Mouse (Mus musculus) layer of hippocampus, postnatal 25 days (tissue): ENCODE results near the gene Olfr467. TPM values are rescaled to one million over a fixed set of nuclear protein-coding genes. Genes with fewer than 3 reads are reported as not detected.
"Not testable (repeated sequence)": the region's sequence is repeated elsewhere in the genome, so short reads cannot be mapped to it uniquely, and the experiment has no call there.

Source experiments
- DNase-seq, 2 experiments: peaks; one replicate each; pipeline ENCODE4 v3.0.0; 2022; ENCODE audit warnings: mixed read lengths in 2 of 2, low spot score in 1 of 2; ENCODE audit errors: extremely low spot score in 1 of 2
- total RNA-seq, 2 experiments: library from RNA; stranded (reverse); gene quantifications; 2 replicates each; pipeline ENCODE4 v1.2.3; 2021

Olfr467 gene
- total RNA-seq: not detected

DNA sequence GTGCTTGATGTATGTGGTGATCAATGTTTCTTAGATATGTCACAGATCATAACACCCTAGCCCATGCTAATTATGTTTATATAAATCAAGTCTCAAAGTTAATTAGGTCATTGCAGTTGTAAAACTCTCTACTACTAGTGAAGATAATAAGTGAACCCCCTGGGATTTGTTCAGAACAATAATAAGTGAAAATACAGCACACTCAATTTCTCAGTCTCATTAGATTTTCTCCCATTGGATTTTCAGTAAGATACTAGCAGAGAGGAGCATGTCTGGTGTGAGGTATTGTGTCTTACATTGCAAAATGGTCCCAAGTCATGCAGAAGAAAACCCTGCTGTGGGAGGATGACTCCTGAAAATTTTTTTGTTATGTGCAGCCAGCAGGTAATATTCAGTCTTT lies at the start of gene Olfr467:
TSS of gene Olfr467 (plus strand) at position 301 of the 400 bp plus-strand sequence.
- DNase-seq: no peak

DNA sequence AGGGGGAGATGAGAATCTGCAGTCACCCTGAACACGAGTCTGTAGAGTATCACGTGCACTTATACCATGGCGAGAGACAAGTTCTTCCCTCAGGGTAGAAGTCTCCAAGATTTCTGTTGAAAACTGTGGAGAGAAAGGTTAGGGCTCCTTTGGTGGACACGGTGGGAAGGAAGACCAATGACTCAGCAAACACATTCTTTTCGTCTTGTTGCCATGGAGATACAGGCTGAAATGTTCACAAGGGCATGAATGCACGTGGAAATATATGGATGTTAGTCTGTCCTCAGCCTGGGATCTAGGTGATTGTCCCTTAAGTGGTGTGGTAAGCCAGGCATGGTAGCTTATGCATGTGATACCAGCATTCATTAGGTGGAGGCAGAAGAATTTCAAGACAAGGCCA lies 41.3 kb upstream of the Olfr467 start:
- DNase-seq: no peak

DNA sequence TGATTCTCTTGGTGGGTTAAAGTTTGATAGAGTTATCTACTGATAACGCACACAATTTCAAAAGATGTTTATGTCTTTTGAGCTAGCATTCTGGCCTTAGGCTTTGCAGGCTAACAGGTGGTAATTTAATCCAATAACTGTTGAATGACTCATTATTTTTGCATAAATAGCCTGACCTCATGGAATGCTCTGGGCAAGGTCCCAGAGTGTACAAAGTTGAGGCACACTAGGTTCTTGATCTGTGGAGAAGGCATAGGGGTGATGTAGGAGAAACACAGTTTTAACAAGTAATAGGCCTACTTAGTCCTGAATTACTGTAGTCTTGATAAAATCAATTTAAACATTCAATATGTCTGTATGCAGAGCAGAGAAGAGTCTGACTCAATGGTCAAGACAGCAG lies 33.8 kb upstream of the Olfr467 start:
- DNase-seq: no peak

DNA sequence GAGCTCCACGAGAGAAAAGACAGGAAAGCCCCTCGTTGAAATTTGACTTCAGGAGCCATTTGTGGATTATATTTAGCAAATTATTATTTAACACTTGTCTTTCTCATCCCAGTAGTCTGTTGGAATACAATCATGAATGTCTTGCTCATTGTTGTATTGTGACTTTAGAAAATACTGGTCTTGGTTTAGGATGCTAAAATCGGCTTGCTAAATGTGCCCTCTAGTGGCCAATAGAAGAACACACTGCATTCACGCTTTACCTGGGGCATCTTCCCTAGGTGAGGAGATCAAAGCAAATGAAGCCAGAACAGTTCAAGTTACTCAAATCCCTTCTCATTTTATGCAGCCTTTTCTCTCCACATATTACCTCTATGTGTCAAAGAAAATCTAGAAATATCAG lies 32.5 kb upstream of the Olfr467 start:
- DNase-seq: no peak

DNA sequence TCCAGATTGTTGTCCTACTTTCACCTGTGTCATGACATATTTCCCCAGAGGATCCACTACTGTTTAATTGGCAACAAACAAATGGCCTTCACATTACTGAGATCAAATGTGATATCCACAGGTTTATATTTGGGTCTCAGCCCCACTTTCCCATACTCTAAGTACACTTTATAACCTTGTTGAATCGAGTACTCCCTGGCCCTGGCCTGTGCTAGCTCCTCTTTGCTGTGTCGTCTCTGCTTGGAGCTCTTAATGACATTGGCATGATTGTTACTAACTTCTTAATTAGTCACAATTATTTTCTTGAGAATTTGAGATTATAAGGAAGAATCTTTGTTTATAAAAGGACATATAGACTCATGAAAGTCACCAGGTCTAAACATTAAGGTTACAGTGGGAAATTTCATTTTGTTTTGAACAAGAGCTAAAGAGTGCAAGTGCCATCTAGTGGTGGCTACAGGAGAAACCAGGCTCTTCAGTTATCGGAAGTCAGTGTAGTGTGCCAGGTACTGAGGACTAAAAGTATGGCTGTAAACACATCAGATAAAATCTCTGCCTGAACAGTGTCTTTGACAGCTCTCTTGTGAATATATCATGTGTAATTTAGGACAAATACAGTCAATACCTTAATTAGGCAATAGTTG lies 24.0 kb upstream of the Olfr467 start:
- DNase-seq: peak in 1 of 2 experiments; percentile 17

DNA sequence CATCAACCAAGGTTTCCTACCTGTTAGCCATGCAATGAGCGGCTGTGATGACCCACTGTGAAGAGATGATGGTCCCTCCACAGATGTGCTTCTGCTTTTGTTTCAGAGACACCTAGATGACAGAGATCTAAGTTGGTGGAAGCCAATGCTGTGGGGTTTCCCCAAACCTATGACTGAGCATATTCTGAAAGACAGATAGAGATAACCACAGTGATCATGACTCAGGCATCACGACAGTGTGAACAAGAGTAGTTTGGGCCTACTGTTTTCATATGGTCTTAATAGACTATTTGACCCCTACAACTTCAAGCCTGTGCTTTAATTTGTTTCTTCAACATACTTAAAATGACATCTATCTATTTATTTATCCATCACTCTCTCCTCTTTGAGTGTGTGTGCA lies 15.6 kb upstream of the Olfr467 start:
- no peak for DNase-seq

DNA sequence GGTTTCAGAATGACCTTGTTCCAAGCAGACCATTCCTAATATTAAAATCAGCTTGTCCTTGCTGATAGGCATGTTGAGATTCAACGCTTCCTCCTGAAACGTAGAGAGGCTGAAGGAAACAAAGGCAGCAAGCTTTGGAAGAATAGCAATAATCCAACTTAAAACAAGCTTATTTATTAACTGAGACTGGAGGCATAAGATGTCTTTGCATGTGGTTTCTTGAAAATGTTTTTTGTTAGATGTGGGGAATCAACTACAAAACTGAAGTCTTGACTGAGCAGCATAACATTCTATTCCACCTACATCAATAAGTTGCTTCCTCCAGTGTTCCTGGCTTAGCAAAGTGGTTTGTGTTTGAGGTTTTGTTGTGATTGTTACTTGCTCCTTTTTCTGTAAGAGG lies 11.0 kb upstream of the Olfr467 start, which contains the start of gene Ovch2:
TSS of gene Ovch2 (minus strand) at position 101 of the 400 bp plus-strand sequence.
- DNase-seq: no peak

DNA sequence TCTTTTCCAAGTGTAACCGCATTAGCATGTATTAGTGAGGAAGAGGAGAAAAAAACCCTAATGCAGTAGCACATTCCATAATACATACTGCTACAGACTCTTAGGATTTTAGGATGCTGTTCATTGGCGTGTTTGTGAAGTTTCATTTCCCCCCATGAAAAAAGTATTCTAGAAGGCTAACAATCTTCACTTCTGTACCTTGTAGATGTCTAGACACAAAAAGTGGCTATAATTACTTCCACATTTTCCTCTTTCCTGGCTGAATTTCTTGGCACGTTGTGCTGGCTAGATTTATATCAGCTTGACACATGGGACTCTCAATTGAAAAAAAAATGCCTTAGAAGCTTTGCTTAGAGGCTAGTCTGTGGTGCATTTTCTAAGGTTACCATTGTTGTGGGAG lies 9.9 kb upstream of the Olfr467 start:
- no peak for DNase-seq

DNA sequence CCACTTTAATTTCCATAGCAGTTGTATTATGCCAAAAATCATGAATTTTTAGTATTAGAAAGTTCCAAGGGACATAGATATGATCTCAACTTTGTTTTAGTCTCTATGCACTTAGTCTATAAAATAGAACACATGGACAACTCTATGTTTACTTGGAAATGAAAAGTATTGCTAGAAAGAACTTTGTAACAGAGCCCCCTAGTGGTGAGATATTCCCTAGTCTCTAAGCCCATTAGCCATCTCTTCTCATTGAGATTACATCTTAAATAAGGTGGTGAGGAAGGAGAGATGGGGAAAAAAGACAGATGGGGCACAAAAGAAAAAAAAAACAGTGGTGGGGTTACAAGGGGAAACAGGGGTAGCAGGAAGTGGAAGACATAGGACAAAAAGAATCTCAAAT lies 7.4 kb downstream of the Olfr467 start:
- DNase-seq: no peak

DNA sequence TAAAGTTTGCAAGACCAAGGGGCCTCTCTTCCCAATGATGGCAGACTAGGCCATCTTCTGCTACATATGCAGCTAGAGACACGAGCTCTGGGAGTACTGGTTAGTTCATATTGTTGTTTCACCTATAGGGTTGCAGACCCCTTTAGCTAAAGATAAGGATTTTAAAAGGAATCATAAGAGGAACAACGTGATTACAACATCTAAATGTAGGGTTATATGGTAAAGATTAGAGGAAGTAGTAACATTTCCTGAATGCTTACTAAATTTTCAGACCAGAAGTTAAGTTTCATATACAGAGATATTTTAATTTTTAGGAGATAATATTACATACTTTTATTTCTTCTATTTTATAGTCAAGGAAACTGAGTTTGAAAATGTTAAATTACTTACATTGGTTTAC lies 11.8 kb downstream of the Olfr467 start:
- not testable (repeated sequence) for DNase-seq

DNA sequence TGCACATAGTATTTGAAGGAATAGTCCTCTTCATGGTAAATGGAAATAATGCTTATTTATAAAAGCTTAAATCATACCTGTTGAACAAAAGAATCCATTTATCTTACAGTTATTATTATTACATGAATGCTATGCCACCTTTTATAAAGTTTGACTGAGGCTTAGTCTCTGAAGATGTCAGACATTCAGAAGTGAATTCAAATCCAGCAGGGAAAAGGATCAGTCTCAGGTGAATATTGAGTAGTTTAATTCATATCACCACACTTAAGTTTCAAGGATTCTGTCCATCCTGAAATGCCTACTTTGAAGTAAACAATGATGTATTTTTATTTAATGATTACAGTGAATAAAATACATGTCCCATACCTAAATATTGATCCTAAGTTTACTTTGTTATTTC lies 13.4 kb downstream of the Olfr467 start, which contains the start of gene Olfr469:
TSS of gene Olfr469 (minus strand) at position 101 of the 400 bp plus-strand sequence.
- not testable (repeated sequence) for DNase-seq

DNA sequence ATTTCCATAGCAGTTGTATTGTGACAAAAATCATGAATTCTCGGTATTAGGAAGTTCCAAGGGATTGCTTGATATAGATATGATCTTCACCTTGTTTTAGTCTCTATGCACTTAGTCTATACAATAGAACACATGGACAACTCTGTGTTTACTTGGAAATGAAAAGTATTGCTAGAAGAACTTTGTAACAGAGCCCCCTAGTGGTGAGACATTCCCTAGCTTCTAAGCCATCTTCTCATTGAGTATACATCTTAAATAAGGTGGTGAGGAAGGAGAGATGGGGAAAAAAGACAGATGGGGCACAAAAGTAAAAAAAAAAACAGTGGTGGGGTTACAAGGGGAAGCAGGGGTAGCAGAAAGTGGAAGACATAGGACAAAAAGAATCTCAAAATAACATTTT lies 29.7 kb downstream of the Olfr467 start:
- no peak for DNase-seq

DNA sequence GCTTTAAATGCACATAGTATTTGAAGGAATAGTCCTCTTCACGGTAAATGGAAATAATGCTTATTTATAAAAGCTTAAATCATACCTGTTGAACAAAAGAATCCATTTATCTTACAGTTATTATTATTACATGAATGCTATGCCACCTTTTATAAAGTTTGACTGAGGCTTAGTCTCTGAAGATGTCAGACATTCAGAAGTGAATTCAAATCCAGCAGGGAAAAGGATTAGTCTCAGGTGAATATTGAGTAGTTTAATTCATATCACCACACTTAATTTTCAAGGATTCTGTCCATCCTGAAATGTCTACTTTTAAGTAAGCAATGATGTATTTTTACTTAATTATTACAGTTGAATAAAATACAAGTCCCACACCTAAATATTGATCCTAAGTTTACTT lies 35.3 kb downstream of the Olfr467 start, which contains the start of gene Olfr470:
TSS of gene Olfr470 (minus strand) at position 101 of the 400 bp plus-strand sequence.
- not testable (repeated sequence) for DNase-seq

Other genes starting within 250 kb of the Olfr467 start
- gene Olfml1, start 244.8 kb upstream of the Olfr467 start, total RNA-seq: 10 to 100 TPM; 10.0 to 11.5 TPM
- gene Ppfibp2, start 217.1 kb upstream of the Olfr467 start, total RNA-seq: 1 to 10 TPM; 6.0 TPM
- not detected for gene 5330417H12Rik, start 187.1 kb upstream of the Olfr467 start, total RNA-seq
- not detected for gene Cyb5r2, start 54.2 kb upstream of the Olfr467 start, total RNA-seq
- not detected for gene Ovch2, start 11.1 kb upstream of the Olfr467 start, total RNA-seq
- not detected for gene Olfr469, start 13.3 kb downstream of the Olfr467 start, total RNA-seq
- not detected for gene Olfr470, start 35.2 kb downstream of the Olfr467 start, total RNA-seq
- gene Olfr472, start 85.6 kb downstream of the Olfr467 start, total RNA-seq: not detected
- not detected for gene Olfr473, start 118.2 kb downstream of the Olfr467 start, total RNA-seq
- not detected for gene Olfr474, start 142.4 kb downstream of the Olfr467 start, total RNA-seq
- gene Olfr476, start 152.5 kb downstream of the Olfr467 start, total RNA-seq: not detected
- not detected for gene Olfr477, start 174.4 kb downstream of the Olfr467 start, total RNA-seq
- gene Olfr478, start 221.7 kb downstream of the Olfr467 start, total RNA-seq: not detected
- gene Olfr479, start 238.4 kb downstream of the Olfr467 start, total RNA-seq: not detected